Mouse (Mus musculus) cortical plate, adult 2 months (tissue): ENCODE measurements around the gene Arhgef17.

ENCODE experiments used
- CTCF ChIP-seq: fragments of 200-500 bp; IDR thresholded peaks from 2 replicates; pipeline ENCODE4 v1.5.1; 2011; ENCODE audit warnings: mild to moderate bottlenecking, control low read depth, low read length; ENCODE audit not compliant: insufficient read depth; ENCODE audit errors: extremely low read depth
- POLR2A ChIP-seq: fragments of 200-500 bp; IDR thresholded peaks from 2 replicates; pipeline ENCODE4 v1.6.1; 2011; ENCODE audit warnings: mild to moderate bottlenecking, low read length, control low read depth; ENCODE audit not compliant: insufficient read depth; ENCODE audit errors: extremely low read depth

DNA sequence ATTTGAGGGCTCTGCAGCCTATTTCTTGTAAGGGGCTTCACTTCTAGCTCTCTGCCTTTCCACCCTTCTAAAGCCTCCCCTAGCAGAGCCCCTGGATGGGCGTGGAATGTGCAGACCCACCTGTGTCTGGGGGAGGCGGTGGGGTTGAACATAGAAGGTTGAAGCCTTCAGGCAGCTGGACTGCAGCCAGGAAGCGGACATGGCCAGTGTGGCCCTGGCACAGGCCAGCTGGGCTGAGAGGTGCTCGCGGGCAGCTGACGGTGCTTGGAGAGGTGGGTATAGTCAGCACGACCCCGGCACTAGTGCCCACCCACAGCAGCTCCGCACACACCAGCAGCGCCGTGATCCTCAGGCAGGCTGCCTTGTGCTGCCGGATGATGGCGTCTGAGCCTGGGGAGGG is 55.6 kb downstream of the Arhgef17 start:
- no peak for TF ChIP-seq CTCF
- TF ChIP-seq POLR2A: no peak
